11 mouse cellular contexts compared by ENCODE assay signal in the genomic region with DNA sequence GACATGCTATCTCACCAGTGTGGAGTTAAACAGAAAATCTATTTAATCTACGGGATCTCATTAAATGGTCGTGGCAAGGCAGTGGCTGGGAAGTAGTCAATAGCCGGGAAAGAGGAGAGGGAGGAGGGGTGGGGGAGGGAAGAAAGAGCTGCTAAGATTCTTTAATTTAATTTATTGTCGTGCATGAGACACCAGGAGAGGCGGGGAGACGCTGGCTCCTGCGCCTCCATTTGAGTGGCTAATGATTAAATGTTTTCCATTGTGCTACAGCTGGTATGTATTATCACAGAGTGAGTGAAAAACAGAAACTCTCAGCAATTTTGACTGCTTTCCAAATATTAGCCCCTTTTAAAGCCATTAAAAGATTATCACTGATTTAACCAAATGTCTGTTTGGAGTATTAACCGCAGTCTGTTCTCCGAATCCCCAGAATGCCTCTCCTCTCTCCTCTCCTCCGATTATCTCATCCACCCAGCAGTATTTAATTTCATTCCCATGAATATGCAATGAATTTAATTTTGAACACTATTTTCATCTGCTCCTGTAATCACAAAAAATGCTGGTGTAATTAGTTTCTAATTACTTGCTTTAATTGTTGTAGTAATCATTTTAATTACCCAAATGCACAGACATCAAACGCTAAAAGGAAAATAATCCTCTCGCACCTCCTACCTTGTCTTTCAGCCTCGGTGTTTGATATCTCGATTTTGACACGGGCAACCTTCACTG.
A peak's percentile ranks its signal among the peaks of the same experiment; 100 is the strongest.
DNase-seq lines count a peak whose midpoint lies in the region; ATAC-seq and TF ChIP-seq lines count a peak whose summit lies in the region.
"Had no signal": no experiment of that assay in that cellular context is flagged by ENCODE, and none has a peak within 500 bp of the region (broad histone marks: within the 10 kb centered on the region; RNA-seq: fewer than 3 reads in every experiment).

No protein-coding gene starts in this region.

- no peaks in the 10 kb centered on the region for H3K9me3 ChIP-seq in forebrain, postnatal 0 days (ENCODE audit: low read length)
- H3K9me3 ChIP-seq in midbrain, embryonic 11.5 days (ENCODE audit: control insufficient read depth, low read length): no peaks in the 10 kb centered on the region

- ATAC-seq in forebrain, postnatal 0 days: peak; percentile 75
- peak; percentile 69 for ATAC-seq in midbrain, embryonic 11.5 days (ENCODE audit: low FRiP score)
- ATAC-seq in activated CD4-positive, CD25-positive, alpha-beta regulatory T cell, adult 4 months: no peak

- DNase-seq in cerebellum, postnatal 10 days: peak; percentile 34 to 48
- no peak for DNase-seq in cerebellum, adult 8-10 months
- DNase-seq in MN1 (ENCODE audit: low spot score): peak; percentile 75
- peak; percentile 80 for DNase-seq in forebrain, postnatal 0 days
- DNase-seq in midbrain, embryonic 11.5 days (ENCODE audit: low spot score, missing footprints): peak; percentile 88
- no peak for DNase-seq in urinary bladder, postnatal 14 days (ENCODE audit: low spot score)
- no peak for DNase-seq in heart, adult 11 months
- DNase-seq: gastrocnemius, postnatal 25 days; kidney, postnatal 36 days had no signal

- peak overlapping the region; percentile 48 for H3K4me2 ChIP-seq in forebrain, postnatal 0 days (ENCODE audit: low read depth)
- H3K4me2 ChIP-seq in midbrain, embryonic 11.5 days: peak overlapping the region; percentile 3; the same call in 1 of the 2 replicates

- peak overlapping the region; percentile 84 for H3K27ac ChIP-seq in forebrain, postnatal 0 days (ENCODE audit: low read depth, low read length)
- H3K27ac ChIP-seq in midbrain, embryonic 11.5 days (ENCODE audit: low read depth, low read length): peak overlapping the region; percentile 45
- H3K27ac ChIP-seq: macrophage had no signal

- no peak for TF ChIP-seq CTCF in forebrain, postnatal 0 days (IDR thresholded peaks at IDR 0.05; ENCODE audit: low read depth)

- H3K4me1 ChIP-seq in forebrain, postnatal 0 days (ENCODE audit: insufficient read depth): 0 out of 2 replicates have a peak, but pooled peaks cover 4% of the 10 kb centered on the region
- peaks cover 10% of the 10 kb centered on the region for H3K4me1 ChIP-seq in midbrain, embryonic 11.5 days (ENCODE audit: control insufficient read depth, insufficient read depth, low read length)

- peak overlapping the region; percentile 21 for H3K4me3 ChIP-seq in forebrain, postnatal 0 days (ENCODE audit: low read depth, low read length)
- no peak overlapping the region for H3K4me3 ChIP-seq in midbrain, embryonic 11.5 days (ENCODE audit: low read depth, low read length)

- peak overlapping the region; percentile 48 for H3K9ac ChIP-seq in forebrain, postnatal 0 days
- peak overlapping the region; percentile 9; the same call in 1 of the 2 replicates for H3K9ac ChIP-seq in midbrain, embryonic 11.5 days (ENCODE audit: low read length)

- peaks cover 12% of the 10 kb centered on the region for H3K27me3 ChIP-seq in forebrain, postnatal 0 days (ENCODE audit: insufficient read depth, low read length)
- no peaks in the 10 kb centered on the region for H3K27me3 ChIP-seq in midbrain, embryonic 11.5 days (ENCODE audit: control insufficient read depth, insufficient read depth, low read length)

- WGBS in forebrain, postnatal 0 days: 6% methylated on average over 15 of the region's 15 CpGs
- 38% methylated on average over 15 of the region's 15 CpGs for WGBS in midbrain, embryonic 11.5 days

- H3K36me3 ChIP-seq in forebrain, postnatal 0 days (ENCODE audit: insufficient read depth): no peaks in the 10 kb centered on the region
- H3K36me3 ChIP-seq in midbrain, embryonic 11.5 days (ENCODE audit: control insufficient read depth, insufficient read depth, low read length): no peaks in the 10 kb centered on the region

Comparison
In these comparisons a context has a peak if more than half of its experiments do, and no peak if none do; other contexts are left out.
1. DNase-seq: peak in cerebellum, postnatal 10 days (2 of 2), MN1 (single experiment), forebrain, postnatal 0 days (single experiment) and midbrain, embryonic 11.5 days (single experiment); none in cerebellum, adult 8-10 months (single experiment), urinary bladder, postnatal 14 days (single experiment) and heart, adult 11 months (single experiment).